Mouse (Mus musculus): ENCODE data around the gene Ceacam2. TPM values are rescaled to one million over a fixed set of nuclear protein-coding genes. Genes with fewer than 3 reads are reported as not detected.
"Not testable (repeated sequence)": the region's sequence is repeated elsewhere in the genome, so short reads cannot be mapped to it uniquely, and the experiment has no call there.

The Ceacam2 gene
- polyA plus RNA-seq, 1 experiment from 2014 or later = not detected

GRCm38 (mm10) chr7:25539954-25540353 is 297 bp upstream of the Ceacam2 start:
- H3K36me3 ChIP-seq; H3K9ac ChIP-seq; H3K9me3 ChIP-seq; H3K4me1 ChIP-seq; H3K4me2 ChIP-seq; ATAC-seq (ENCODE audit: insufficient number of reproducible peaks, low FRiP score, low TSS enrichment, low read depth); H3K27me3 ChIP-seq; H3K4me3 ChIP-seq; H3K27ac ChIP-seq: not testable (repeated sequence)
- 75% methylated on average over 1 of the region's 1 CpGs for WGBS

GRCm38 (mm10) chr7:25530837-25531236 is 8.8 kb downstream of the Ceacam2 start:
- no peak for ATAC-seq (ENCODE audit: insufficient number of reproducible peaks, low FRiP score, low TSS enrichment, low read depth)
- H3K9ac ChIP-seq = no peak overlapping the region
- no peak overlapping the region for H3K4me2 ChIP-seq
- 51% methylated on average over 2 of the region's 2 CpGs for WGBS
- no peaks in the 10 kb centered on the region for H3K36me3 ChIP-seq
- no peak overlapping the region for H3K4me3 ChIP-seq
- no peaks in the 10 kb centered on the region for H3K9me3 ChIP-seq
- H3K27ac ChIP-seq = no peak overlapping the region
- no peaks in the 10 kb centered on the region for H3K27me3 ChIP-seq
- no peaks in the 10 kb centered on the region for H3K4me1 ChIP-seq

GRCm38 (mm10) chr7:25516070-25516777 is 23.4 kb downstream of the Ceacam2 start:
- H3K27ac ChIP-seq; H3K27me3 ChIP-seq; ATAC-seq (ENCODE audit: insufficient number of reproducible peaks, low FRiP score, low TSS enrichment, low read depth); H3K4me1 ChIP-seq; H3K9ac ChIP-seq; H3K36me3 ChIP-seq; H3K9me3 ChIP-seq; H3K4me3 ChIP-seq; H3K4me2 ChIP-seq: not testable (repeated sequence)
- 41% methylated on average over 2 of the region's 5 CpGs for WGBS

GRCm38 (mm10) chr7:25515667-25516066 is 24.0 kb downstream of the Ceacam2 start:
- 31% methylated on average over 1 of the region's 1 CpGs for WGBS
- H3K4me3 ChIP-seq; H3K9ac ChIP-seq; ATAC-seq (ENCODE audit: insufficient number of reproducible peaks, low FRiP score, low TSS enrichment, low read depth); H3K4me1 ChIP-seq; H3K4me2 ChIP-seq; H3K9me3 ChIP-seq; H3K27ac ChIP-seq; H3K36me3 ChIP-seq; H3K27me3 ChIP-seq: not testable (repeated sequence)

GRCm38 (mm10) chr7:25509925-25510324 is 29.7 kb downstream of the Ceacam2 start:
- no peak overlapping the region for H3K27ac ChIP-seq
- no peaks in the 10 kb centered on the region for H3K36me3 ChIP-seq
- H3K27me3 ChIP-seq = no peaks in the 10 kb centered on the region
- H3K4me1 ChIP-seq = no peaks in the 10 kb centered on the region
- no peak for ATAC-seq (ENCODE audit: insufficient number of reproducible peaks, low FRiP score, low TSS enrichment, low read depth)
- H3K9ac ChIP-seq = no peak overlapping the region
- no peak overlapping the region for H3K4me2 ChIP-seq
- no peaks in the 10 kb centered on the region for H3K9me3 ChIP-seq
- WGBS = 20% methylated on average over 3 of the region's 3 CpGs
- H3K4me3 ChIP-seq = no peak overlapping the region

- Histone ChIP-seq H3K9me3 (no peaks in the 10 kb centered on the region), H3K4me2 (no peak overlapping the region), H3K27me3 (no peaks in the 10 kb centered on the region), H3K27ac (no peak overlapping the region), H3K4me3 (no peak overlapping the region), H3K9ac (no peak overlapping the region), H3K4me1 (no peaks in the 10 kb centered on the region), H3K36me3 (no peaks in the 10 kb centered on the region)
- WGBS = 86% methylated on average over 1 of the region's 1 CpGs
- ATAC-seq (ENCODE audit: insufficient number of reproducible peaks, low FRiP score, low TSS enrichment, low read depth) = no peak
These were observed 45.0 kb downstream of the Ceacam2 start for GRCm38 (mm10) chr7:25494649-25495048.

- H3K9ac ChIP-seq; H3K9me3 ChIP-seq; H3K4me2 ChIP-seq; H3K4me1 ChIP-seq; H3K27ac ChIP-seq; ATAC-seq (ENCODE audit: insufficient number of reproducible peaks, low FRiP score, low TSS enrichment, low read depth); H3K27me3 ChIP-seq; H3K36me3 ChIP-seq; H3K4me3 ChIP-seq: not testable (repeated sequence)
- WGBS = no CpG with 5 or more reads among the region's 1 CpGs
These were observed 49.0 kb downstream of the Ceacam2 start for GRCm38 (mm10) chr7:25490698-25491097.

GRCm38 (mm10) chr7:25489382-25489781 is 50.3 kb downstream of the Ceacam2 start:
- ATAC-seq (ENCODE audit: insufficient number of reproducible peaks, low FRiP score, low TSS enrichment, low read depth) = not testable (repeated sequence)

GRCm38 (mm10) chr7:25486186-25486585 is 53.5 kb downstream of the Ceacam2 start:
- Histone ChIP-seq H3K4me3 (no peak overlapping the region), H3K36me3 (no peaks in the 10 kb centered on the region), H3K9me3 (no peaks in the 10 kb centered on the region), H3K4me2 (no peak overlapping the region), H3K4me1 (no peaks in the 10 kb centered on the region), H3K27ac (no peak overlapping the region), H3K27me3 (no peaks in the 10 kb centered on the region), H3K9ac (no peak overlapping the region)
- 33% methylated on average over 1 of the region's 1 CpGs for WGBS
- ATAC-seq (ENCODE audit: insufficient number of reproducible peaks, low FRiP score, low TSS enrichment, low read depth) = no peak

More at GRCm38 (mm10) chr7:25489382-25489781, 50.3 kb downstream of the Ceacam2 start:
- not testable (repeated sequence) for H3K4me1 ChIP-seq, H3K9ac ChIP-seq, H3K27me3 ChIP-seq, H3K4me2 ChIP-seq, H3K9me3 ChIP-seq, H3K4me3 ChIP-seq, H3K36me3 ChIP-seq, H3K27ac ChIP-seq
- 90% methylated on average over 3 of the region's 3 CpGs for WGBS

- no peaks in the 10 kb centered on the region for H3K27me3 ChIP-seq
- H3K9ac ChIP-seq = no peak overlapping the region
- no peak overlapping the region for H3K4me2 ChIP-seq
- H3K9me3 ChIP-seq = no peaks in the 10 kb centered on the region
- H3K36me3 ChIP-seq = no peaks in the 10 kb centered on the region
- no peak overlapping the region for H3K27ac ChIP-seq
- WGBS = 34% methylated on average over 5 of the region's 5 CpGs
- ATAC-seq (ENCODE audit: insufficient number of reproducible peaks, low FRiP score, low TSS enrichment, low read depth) = no peak
- H3K4me3 ChIP-seq = no peak overlapping the region
- no peaks in the 10 kb centered on the region for H3K4me1 ChIP-seq
These were observed 54.6 kb downstream of the Ceacam2 start for GRCm38 (mm10) chr7:25485061-25485460.

- no peaks in the 10 kb centered on the region for H3K27me3 ChIP-seq
- no peak for ATAC-seq (ENCODE audit: insufficient number of reproducible peaks, low FRiP score, low TSS enrichment, low read depth)
- H3K9me3 ChIP-seq = no peaks in the 10 kb centered on the region
- H3K4me1 ChIP-seq = no peaks in the 10 kb centered on the region
- no peak overlapping the region for H3K4me2 ChIP-seq
- no peak overlapping the region for H3K4me3 ChIP-seq
- WGBS = 79% methylated on average over 8 of the region's 8 CpGs
- no peak overlapping the region for H3K27ac ChIP-seq
- no peak overlapping the region for H3K9ac ChIP-seq
- H3K36me3 ChIP-seq = no peaks in the 10 kb centered on the region
These were observed 56.4 kb downstream of the Ceacam2 start for GRCm38 (mm10) chr7:25483133-25483735.

GRCm38 (mm10) chr7:25480791-25481190 is 58.9 kb downstream of the Ceacam2 start:
- not testable (repeated sequence) for H3K9ac ChIP-seq; H3K4me2 ChIP-seq; H3K4me1 ChIP-seq; H3K4me3 ChIP-seq; ATAC-seq (ENCODE audit: insufficient number of reproducible peaks, low FRiP score, low TSS enrichment, low read depth); H3K9me3 ChIP-seq; H3K27me3 ChIP-seq; H3K27ac ChIP-seq; H3K36me3 ChIP-seq
- 67% methylated on average over 8 of the region's 8 CpGs for WGBS

Data from limb, embryonic 15.5 days (tissue).